Mouse (Mus musculus): ENCODE results near the gene Amacr. TPM values are rescaled to one million over a fixed set of nuclear protein-coding genes. Genes with fewer than 3 reads are reported as not detected.

Amacr gene
- polyA plus RNA-seq (2015; fragmentation: Nextera tagmentation; extraction: Ambion mirVana): 24.0 and 26.6 TPM in 2 replicates

GRCm38 (mm10) chr15:10981377-10982063 lies at the start of gene Amacr:
TSS of gene Amacr (plus strand) at chr15:10981756.
- WGBS (ENCODE audit: insufficient replicate concordance): under 1% methylated on average over 52 of the region's 52 CpGs
- Histone ChIP-seq H3K27ac (ENCODE audit: low read length) (peak within 1 kb of the TSS; percentile 88), H3K4me3 (ENCODE audit: low read depth, low read length) (peak within 1 kb of the TSS; percentile 76), H3K9me3 (replicated peaks; ENCODE audit: control insufficient read depth, low read length) (no peaks in the 10 kb centered on the region), H3K27me3 (ENCODE audit: control insufficient read depth, insufficient read depth, low read depth, low read length) (no peaks in the 10 kb centered on the region), H3K4me1 (ENCODE audit: control insufficient read depth, low read depth, low read length) (no peaks in the 10 kb centered on the region; the same call in none of the 2 replicates), H3K4me2 (ENCODE audit: low read depth, low read length) (peak within 1 kb of the TSS; percentile 74), H3K36me3 (ENCODE audit: control insufficient read depth, insufficient read depth) (no peaks in the 10 kb centered on the region), H3K9ac (ENCODE audit: low read depth, low read length) (peak within 1 kb of the TSS; percentile 78)
- ATAC-seq (ENCODE audit: low read depth): peak; percentile 96

GRCm38 (mm10) chr15:10933930-10934329 lies 47.6 kb upstream of the Amacr start:
- Histone ChIP-seq H3K4me2 (ENCODE audit: low read depth, low read length) (no peak overlapping the region), H3K27ac (ENCODE audit: low read length) (no peak overlapping the region), H3K9me3 (replicated peaks; ENCODE audit: control insufficient read depth, low read length) (no peaks in the 10 kb centered on the region), H3K27me3 (ENCODE audit: control insufficient read depth, insufficient read depth, low read depth, low read length) (no peaks in the 10 kb centered on the region), H3K36me3 (ENCODE audit: control insufficient read depth, insufficient read depth) (no peaks in the 10 kb centered on the region), H3K9ac (ENCODE audit: low read depth, low read length) (no peak overlapping the region), H3K4me1 (ENCODE audit: control insufficient read depth, low read depth, low read length) (no peaks in the 10 kb centered on the region), H3K4me3 (ENCODE audit: low read depth, low read length) (no peak overlapping the region)
- no peak for ATAC-seq (ENCODE audit: low read depth)
- 11% methylated on average over 1 of the region's 1 CpGs for WGBS (ENCODE audit: insufficient replicate concordance)

GRCm38 (mm10) chr15:10940148-10941108 lies 41.1 kb upstream of the Amacr start:
- 67% methylated on average over 15 of the region's 15 CpGs for WGBS (ENCODE audit: insufficient replicate concordance)
- Histone ChIP-seq H3K27ac (ENCODE audit: low read length) (no peak overlapping the region), H3K9ac (ENCODE audit: low read depth, low read length) (no peak overlapping the region), H3K36me3 (ENCODE audit: control insufficient read depth, insufficient read depth) (no peaks in the 10 kb centered on the region), H3K4me3 (ENCODE audit: low read depth, low read length) (no peak overlapping the region), H3K27me3 (ENCODE audit: control insufficient read depth, insufficient read depth, low read depth, low read length) (no peaks in the 10 kb centered on the region), H3K4me1 (ENCODE audit: control insufficient read depth, low read depth, low read length) (no peaks in the 10 kb centered on the region), H3K4me2 (ENCODE audit: low read depth, low read length) (no peak overlapping the region), H3K9me3 (replicated peaks; ENCODE audit: control insufficient read depth, low read length) (no peaks in the 10 kb centered on the region)
- no peak for ATAC-seq (ENCODE audit: low read depth)

- no peak overlapping the region for H3K4me2 ChIP-seq (ENCODE audit: low read depth, low read length)
- no peak overlapping the region for H3K27ac ChIP-seq (ENCODE audit: low read length)
- WGBS (ENCODE audit: insufficient replicate concordance): 58% methylated on average over 6 of the region's 6 CpGs
- no peaks in the 10 kb centered on the region for H3K9me3 ChIP-seq (replicated peaks; ENCODE audit: control insufficient read depth, low read length)
- H3K27me3 ChIP-seq (ENCODE audit: control insufficient read depth, insufficient read depth, low read depth, low read length): no peaks in the 10 kb centered on the region
- no peak overlapping the region for H3K9ac ChIP-seq (ENCODE audit: low read depth, low read length)
- H3K4me3 ChIP-seq (ENCODE audit: low read depth, low read length): no peak overlapping the region
- no peaks in the 10 kb centered on the region for H3K36me3 ChIP-seq (ENCODE audit: control insufficient read depth, insufficient read depth)
- H3K4me1 ChIP-seq (ENCODE audit: control insufficient read depth, low read depth, low read length): no peaks in the 10 kb centered on the region
- ATAC-seq (ENCODE audit: low read depth): no peak
Observed at GRCm38 (mm10) chr15:10941901-10942300, 39.7 kb upstream of the Amacr start.

- no peak overlapping the region for H3K4me2 ChIP-seq (ENCODE audit: low read depth, low read length)
- H3K9ac ChIP-seq (ENCODE audit: low read depth, low read length): no peak overlapping the region
- H3K27me3 ChIP-seq (ENCODE audit: control insufficient read depth, insufficient read depth, low read depth, low read length): no peaks in the 10 kb centered on the region
- H3K27ac ChIP-seq (ENCODE audit: low read length): no peak overlapping the region
- H3K36me3 ChIP-seq (ENCODE audit: control insufficient read depth, insufficient read depth): no peaks in the 10 kb centered on the region
- peak; percentile 82 for ATAC-seq (ENCODE audit: low read depth)
- no peaks in the 10 kb centered on the region for H3K4me1 ChIP-seq (ENCODE audit: control insufficient read depth, low read depth, low read length)
- no peaks in the 10 kb centered on the region for H3K9me3 ChIP-seq (replicated peaks; ENCODE audit: control insufficient read depth, low read length)
- WGBS (ENCODE audit: insufficient replicate concordance): 52% methylated on average over 1 of the region's 1 CpGs
- H3K4me3 ChIP-seq (ENCODE audit: low read depth, low read length): no peak overlapping the region
Observed at GRCm38 (mm10) chr15:10947852-10948251, 33.7 kb upstream of the Amacr start.

GRCm38 (mm10) chr15:10951951-10952759 lies 29.4 kb upstream of the Amacr start, which contains the start of gene C1qtnf3:
TSS of gene C1qtnf3 (plus strand) at chr15:10952332.
- ATAC-seq (ENCODE audit: low read depth): no peak
- Histone ChIP-seq H3K4me3 (ENCODE audit: low read depth, low read length) (no peak within 1 kb of the TSS), H3K27me3 (ENCODE audit: control insufficient read depth, insufficient read depth, low read depth, low read length) (no peaks in the 10 kb centered on the region), H3K4me1 (ENCODE audit: control insufficient read depth, low read depth, low read length) (no peaks in the 10 kb centered on the region; the same call in 1 of the 2 replicates), H3K4me2 (ENCODE audit: low read depth, low read length) (no peak within 1 kb of the TSS), H3K36me3 (ENCODE audit: control insufficient read depth, insufficient read depth) (no peaks in the 10 kb centered on the region), H3K27ac (ENCODE audit: low read length) (no peak within 1 kb of the TSS), H3K9me3 (replicated peaks; ENCODE audit: control insufficient read depth, low read length) (no peaks in the 10 kb centered on the region), H3K9ac (ENCODE audit: low read depth, low read length) (no peak within 1 kb of the TSS)
- 70% methylated on average over 23 of the region's 23 CpGs for WGBS (ENCODE audit: insufficient replicate concordance)

GRCm38 (mm10) chr15:10952760-10953305 lies 28.7 kb upstream of the Amacr start:
- ATAC-seq (ENCODE audit: low read depth): no peak
- Histone ChIP-seq H3K27me3 (ENCODE audit: control insufficient read depth, insufficient read depth, low read depth, low read length) (no peaks in the 10 kb centered on the region), H3K4me1 (ENCODE audit: control insufficient read depth, low read depth, low read length) (no peaks in the 10 kb centered on the region; the same call in 1 of the 2 replicates), H3K4me3 (ENCODE audit: low read depth, low read length) (no peak overlapping the region), H3K36me3 (ENCODE audit: control insufficient read depth, insufficient read depth) (no peaks in the 10 kb centered on the region), H3K27ac (ENCODE audit: low read length) (no peak overlapping the region), H3K9me3 (replicated peaks; ENCODE audit: control insufficient read depth, low read length) (no peaks in the 10 kb centered on the region), H3K9ac (ENCODE audit: low read depth, low read length) (no peak overlapping the region), H3K4me2 (ENCODE audit: low read depth, low read length) (no peak overlapping the region)
- WGBS (ENCODE audit: insufficient replicate concordance): 42% methylated on average over 4 of the region's 4 CpGs

GRCm38 (mm10) chr15:10953465-10953864 lies 28.1 kb upstream of the Amacr start:
- Histone ChIP-seq H3K4me2 (ENCODE audit: low read depth, low read length) (no peak overlapping the region), H3K9me3 (replicated peaks; ENCODE audit: control insufficient read depth, low read length) (no peaks in the 10 kb centered on the region), H3K36me3 (ENCODE audit: control insufficient read depth, insufficient read depth) (no peaks in the 10 kb centered on the region), H3K27me3 (ENCODE audit: control insufficient read depth, insufficient read depth, low read depth, low read length) (no peaks in the 10 kb centered on the region), H3K4me3 (ENCODE audit: low read depth, low read length) (no peak overlapping the region), H3K9ac (ENCODE audit: low read depth, low read length) (no peak overlapping the region), H3K4me1 (ENCODE audit: control insufficient read depth, low read depth, low read length) (peaks cover 2% of the 10 kb centered on the region; the same call in 1 of the 2 replicates), H3K27ac (ENCODE audit: low read length) (no peak overlapping the region)
- 14% methylated on average over 1 of the region's 1 CpGs for WGBS (ENCODE audit: insufficient replicate concordance)
- ATAC-seq (ENCODE audit: low read depth): no peak

Measured in liver, embryonic 16.5 days (tissue).